Mouse (Mus musculus) heart, adult 2 months (tissue): Measurements from ENCODE around the gene Atxn3. TPM values are rescaled to one million over a fixed set of nuclear protein-coding genes. Genes with fewer than 3 reads are reported as not detected.

Source experiments
- DNase-seq, 2 experiments: peaks; one replicate each; pipeline ENCODE4 v3.0.0; 2021
- H3K27ac ChIP-seq: fragments of 200-600 bp; 2 replicates; pipeline ENCODE4 v1.8.1; 2022
- H3K27me3 ChIP-seq: fragments of 200-500 bp; 2 replicates; pipeline ENCODE4 v1.6.1; 2012; ENCODE audit warnings: mild to moderate bottlenecking, low read length, inconsistent platforms, mixed read lengths; ENCODE audit not compliant: control insufficient read depth, insufficient read depth
- H3K36me3 ChIP-seq: fragments of 200-500 bp; 2 replicates; pipeline ENCODE4 v1.6.1; 2012; ENCODE audit warnings: low read length, inconsistent platforms; ENCODE audit not compliant: control insufficient read depth, insufficient read depth
- H3K4me1 ChIP-seq: fragments of 200-500 bp; 2 replicates; pipeline ENCODE4 v1.6.1; 2011; ENCODE audit warnings: low read length; ENCODE audit not compliant: control insufficient read depth, insufficient read depth
- H3K4me3 ChIP-seq: fragments of 200-600 bp; 2 replicates; pipeline ENCODE4 v1.8.1; 2022
- H3K79me2 ChIP-seq: fragments of 200-500 bp; replicated peaks from 2 replicates; pipeline ENCODE4 v1.6.1; 2012; ENCODE audit warnings: mild to moderate bottlenecking, inconsistent platforms, low read length, moderate library complexity, mixed read lengths; ENCODE audit not compliant: control insufficient read depth, insufficient read depth
- H3K9ac ChIP-seq: fragments of 200-500 bp; 2 replicates; pipeline ENCODE4 v1.6.1; 2012; ENCODE audit warnings: low read depth, mild to moderate bottlenecking, control low read depth, inconsistent platforms, low read length, mixed read lengths
- CTCF ChIP-seq: fragments of 200-600 bp; IDR thresholded peaks from 2 replicates; pipeline ENCODE4 v1.8.1; 2022; ENCODE audit warnings: antibody characterized with exemption, mild to moderate bottlenecking, moderate library complexity
- EP300 ChIP-seq: fragments of 200-500 bp; IDR thresholded peaks from 2 replicates; pipeline ENCODE4 v1.6.1; 2011; ENCODE audit warnings: low read depth, low read length, control low read depth; ENCODE audit not compliant: insufficient read depth
- POLR2A ChIP-seq: fragments of 200-500 bp; IDR thresholded peaks from 2 replicates; pipeline ENCODE4 v1.6.1; 2011; ENCODE audit warnings: mild to moderate bottlenecking, low read depth, low read length, control low read depth; ENCODE audit not compliant: insufficient read depth
- WGBS: fragments of 180-500 bp; shearing (Covaris S2); methylation state at CpG from one replicate; pipeline ENCODE4 v1.1.7; 2018; 5-methylcytosine and 5-hydroxymethylcytosine counted together
- intact Hi-C: fragments of 180-260 bp; cut with DNase I; formaldehyde crosslinking; loops from one replicate; pipeline ENCODE4 v1.15.1; 2025
- polyA plus RNA-seq: library from polyadenylated mRNA; depleted of rRNA; stranded (reverse); fragments of >200 nt; gene quantifications from 2 replicates; pipeline ENCODE4 v1.2.3, GENCODE M21; 2012; rRNA removed
- total RNA-seq, 2 experiments: library from RNA; stranded (reverse); gene quantifications; 2 replicates each; pipeline ENCODE4 v1.2.3; 2021

The Atxn3 gene
- total and polyA plus RNA-seq, 3 experiments, result 2.6 to 10.2 (median 7.2) TPM

- H3K4me1 ChIP-seq, result no peaks in the 10 kb centered on the region; the same call in 1 of the 2 replicates
- no peak overlapping the region for H3K27ac ChIP-seq
- DNase-seq, result no peak
- H3K9ac ChIP-seq, result no peak overlapping the region
- intact Hi-C loops, result no loop called here
- no peak overlapping the region for H3K4me3 ChIP-seq
- no peak for TF ChIP-seq CTCF
- TF ChIP-seq EP300, result no peak
- TF ChIP-seq POLR2A, result no peak
- 95% methylated on average over 7 of the region's 7 CpGs for WGBS
- H3K79me2 ChIP-seq, result no peaks in the 10 kb centered on the region
- H3K36me3 ChIP-seq, result peaks cover 9% of the 10 kb centered on the region
- no peaks in the 10 kb centered on the region for H3K27me3 ChIP-seq
Observed at GRCm38 (mm10) chr12:101884926-101885325, 73.1 kb downstream of the Atxn3 start.

GRCm38 (mm10) chr12:101876374-101876773 lies 81.7 kb downstream of the Atxn3 start:
- Histone ChIP-seq H3K36me3 (no peaks in the 10 kb centered on the region; the same call in none of the 2 replicates), H3K4me1 (no peaks in the 10 kb centered on the region), H3K9ac (no peak overlapping the region), H3K27ac (no peak overlapping the region), H3K27me3 (no peaks in the 10 kb centered on the region), H3K4me3 (no peak overlapping the region), H3K79me2 (0 out of 2 replicates have a peak, but pooled peaks cover 1% of the 10 kb centered on the region)
- DNase-seq, result no peak
- intact Hi-C loops, result loop anchor here (10.0 kb wide), 1 partner anchor 62 kb away; the partner anchor contains the start of gene Fbln5
- TF ChIP-seq EP300 (no peak), CTCF (no peak), POLR2A (no peak)
- WGBS, result 87% methylated on average over 2 of the region's 2 CpGs

- Histone ChIP-seq H3K4me1 (no peaks in the 10 kb centered on the region), H3K4me3 (no peak overlapping the region), H3K27ac (no peak overlapping the region), H3K36me3 (no peaks in the 10 kb centered on the region; the same call in 1 of the 2 replicates), H3K79me2 (0 out of 2 replicates have a peak, but pooled peaks cover 1% of the 10 kb centered on the region), H3K27me3 (no peaks in the 10 kb centered on the region), H3K9ac (no peak overlapping the region)
- DNase-seq, result no peak
- no peak for TF ChIP-seq POLR2A
- peak; percentile 80 for TF ChIP-seq CTCF
- WGBS, result 38% methylated on average over 1 of the region's 1 CpGs
- intact Hi-C loops, result loop anchor here (2.0 to 10.0 kb wide), 2 partner anchors 60 to 752 kb away; partner anchors contain the start of gene Fbln5
Observed at GRCm38 (mm10) chr12:101875107-101875506, 82.9 kb downstream of the Atxn3 start.

Other genes with a start within 250 kb of the Atxn3 start
- gene Tc2n, start 239.7 kb downstream of the Atxn3 start, total RNA-seq, result under 1 TPM; 0.34 to 0.59 TPM
- gene Tc2n, start 239.7 kb downstream of the Atxn3 start, polyA plus RNA-seq, result 0.06 and 0.12 TPM in 2 replicates
- gene Fbln5, start 139.2 kb downstream of the Atxn3 start, total RNA-seq, result 10 to 100 TPM; 23.4 to 26.9 TPM
- 40.4 and 60.4 TPM in 2 replicates for gene Fbln5, start 139.2 kb downstream of the Atxn3 start, polyA plus RNA-seq
- gene Trip11, start 45.0 kb downstream of the Atxn3 start, total RNA-seq, result 10 to 100 TPM; 36.6 to 40.0 TPM
- gene Trip11, start 45.0 kb downstream of the Atxn3 start, polyA plus RNA-seq, result 4.7 and 9.5 TPM in 2 replicates
- gene Cpsf2, start 17.7 kb upstream of the Atxn3 start, total RNA-seq, result 10 to 100 TPM; 12.3 to 13.3 TPM
- gene Cpsf2, start 17.7 kb upstream of the Atxn3 start, polyA plus RNA-seq, result 3.7 and 7.0 TPM in 2 replicates
- 1 to 10 TPM in 1 of 2 experiments, under 1 TPM in 1; 0.50 to 1.3 TPM for gene Slc24a4, start 170.5 kb upstream of the Atxn3 start, total RNA-seq
- gene Slc24a4, start 170.5 kb upstream of the Atxn3 start, polyA plus RNA-seq, result 0.98 and 1.3 TPM in 2 replicates